Mouse (Mus musculus) kidney, adult 9 months (tissue): ENCODE results near the gene Fam83f.
A peak's percentile ranks its signal among the peaks of the same experiment; 100 is the strongest.

Experiments
- DNase-seq: peaks from one replicate; pipeline ENCODE4 v3.0.0; 2022

Fam83f gene

DNA sequence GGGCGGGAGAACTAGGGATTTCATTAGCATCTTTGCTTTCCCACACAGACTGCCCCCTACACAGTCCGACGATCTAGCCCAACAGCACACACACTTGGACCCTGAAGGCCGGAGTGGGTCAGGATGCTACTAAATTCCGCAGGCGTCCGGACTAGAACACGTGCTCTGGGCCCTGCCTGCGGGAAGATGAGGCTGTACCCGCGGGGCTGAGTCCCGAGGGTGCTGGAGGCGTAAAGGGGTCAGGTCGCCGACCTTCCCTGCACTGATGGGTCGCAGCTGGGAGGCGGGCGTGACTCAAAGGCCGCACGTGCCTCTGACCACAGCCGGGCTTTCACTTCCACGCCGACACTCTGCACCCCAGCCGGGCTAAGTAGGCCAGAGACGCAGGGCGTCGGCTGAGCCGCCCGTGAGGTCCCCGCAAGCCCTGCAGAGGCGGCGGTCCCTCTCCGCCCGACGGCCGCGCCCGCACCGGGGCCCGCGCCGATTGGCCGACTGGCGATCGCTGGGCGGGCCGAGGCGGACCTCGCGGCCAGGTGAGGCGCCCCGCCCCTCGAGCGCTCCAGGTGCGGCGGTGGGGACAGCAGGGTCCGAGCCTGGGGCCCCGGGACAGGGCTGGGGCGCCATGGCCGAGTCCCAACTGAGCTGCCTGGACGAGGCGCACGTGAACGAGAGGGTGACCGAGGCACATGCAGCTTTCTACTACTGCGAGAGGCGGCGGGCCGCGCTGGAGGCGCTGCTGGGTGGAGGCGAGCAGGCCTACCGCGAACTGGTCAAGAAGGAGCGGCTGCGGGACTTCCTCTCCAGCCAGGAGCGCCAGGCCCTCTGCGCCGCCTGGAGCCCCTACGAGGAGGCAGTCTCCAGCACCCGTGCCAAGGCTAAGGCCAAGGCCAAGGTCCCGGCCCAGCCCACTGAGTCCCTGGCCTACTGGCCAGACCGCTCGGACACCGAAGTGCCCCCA, at the start of gene Fam83f:
Gene Fam83f, plus strand, starts transcription at position 553 of the 958 bp plus-strand sequence.
- DNase-seq: peak; percentile 55

DNA sequence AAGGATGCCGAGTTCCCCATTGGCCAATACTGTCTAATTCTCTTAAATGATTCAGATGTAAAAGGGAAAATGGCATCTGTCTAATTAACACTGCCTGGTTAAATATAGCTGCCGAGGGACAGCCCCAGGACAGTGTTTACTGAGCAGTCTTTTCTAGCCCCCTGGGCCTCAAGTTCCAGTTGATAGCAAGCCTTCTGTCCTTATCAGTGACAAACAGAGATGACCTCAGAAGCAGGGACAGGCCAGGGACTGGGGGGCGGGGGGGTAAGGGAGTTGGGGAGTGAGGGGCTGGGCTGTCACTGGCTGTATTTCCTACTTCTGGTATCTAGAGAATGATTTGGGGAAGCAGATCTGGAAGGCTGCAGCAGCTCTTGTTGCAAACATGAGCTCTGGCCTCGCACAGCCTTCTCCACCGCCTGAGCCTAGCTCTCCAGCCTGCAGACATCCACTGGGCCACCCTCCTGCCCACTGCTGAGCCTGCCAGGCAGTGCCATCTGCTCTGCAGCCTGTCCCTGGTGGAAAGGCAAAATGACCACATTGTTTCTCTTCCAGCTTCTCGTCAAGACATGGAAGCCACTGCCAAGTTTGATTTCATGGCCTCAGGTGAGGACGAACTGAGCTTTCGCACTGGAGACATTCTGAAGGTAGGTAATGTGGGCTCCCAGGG, 48.3 kb upstream of the Fam83f start:
- DNase-seq: no peak

DNA sequence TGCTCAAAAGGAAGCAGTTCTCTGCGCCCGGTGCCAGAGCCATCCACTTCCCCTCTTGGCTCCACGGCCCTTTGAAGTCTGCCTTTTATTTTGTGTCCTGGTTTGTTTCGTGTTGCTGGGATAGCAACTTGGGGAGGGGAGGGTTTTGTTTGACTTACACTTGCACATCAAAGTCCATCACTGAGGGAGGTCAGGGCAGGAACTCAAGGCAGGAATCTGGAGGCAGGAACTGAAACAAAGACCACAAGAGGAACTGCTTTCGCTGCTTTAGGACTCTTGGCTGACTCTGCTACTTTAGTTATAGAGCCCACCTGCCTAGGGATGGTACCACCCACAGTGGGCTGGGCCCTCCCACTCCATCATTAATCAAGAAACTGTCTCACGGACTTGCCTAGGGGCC, 45.2 kb upstream of the Fam83f start:
- no peak for DNase-seq

DNA sequence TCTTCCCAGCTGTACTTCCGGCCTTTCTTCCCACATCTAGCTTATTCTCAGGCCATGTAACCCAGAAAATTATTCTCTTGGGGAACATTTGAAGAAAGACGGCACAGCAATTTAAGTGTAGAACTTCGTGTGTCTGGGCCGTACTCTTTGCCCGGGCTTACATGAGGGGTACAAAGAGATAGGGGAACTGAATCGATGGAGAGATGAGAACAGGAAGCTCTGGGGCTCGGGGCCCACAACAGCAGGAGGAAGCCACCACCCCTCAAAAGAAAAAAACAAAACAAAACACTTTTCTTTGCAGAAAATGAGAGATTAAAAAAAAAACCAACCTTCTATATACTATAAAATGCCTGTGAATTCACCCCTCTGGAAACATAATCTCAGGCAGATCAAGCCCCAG, 41.5 kb upstream of the Fam83f start:
- no peak for DNase-seq

DNA sequence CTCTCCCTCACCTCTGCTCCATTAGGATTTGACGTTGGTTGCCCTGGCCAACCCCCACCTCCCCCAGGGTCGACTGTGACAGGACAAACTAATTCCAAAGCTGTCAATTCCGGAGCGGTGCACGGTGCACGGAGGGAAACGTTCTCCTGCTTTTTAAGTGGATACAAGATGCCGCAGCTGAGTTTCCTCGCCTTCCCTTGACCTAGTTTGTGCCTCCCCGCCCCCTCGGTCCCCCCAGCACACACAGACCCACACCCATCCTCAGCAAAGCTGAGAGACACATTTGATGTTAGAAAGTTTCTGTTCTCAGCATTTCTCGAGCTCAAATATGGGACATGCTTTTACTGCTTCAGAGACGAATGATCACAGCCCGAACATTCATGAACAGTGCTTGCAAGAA, 40.9 kb upstream of the Fam83f start:
- DNase-seq: no peak

DNA sequence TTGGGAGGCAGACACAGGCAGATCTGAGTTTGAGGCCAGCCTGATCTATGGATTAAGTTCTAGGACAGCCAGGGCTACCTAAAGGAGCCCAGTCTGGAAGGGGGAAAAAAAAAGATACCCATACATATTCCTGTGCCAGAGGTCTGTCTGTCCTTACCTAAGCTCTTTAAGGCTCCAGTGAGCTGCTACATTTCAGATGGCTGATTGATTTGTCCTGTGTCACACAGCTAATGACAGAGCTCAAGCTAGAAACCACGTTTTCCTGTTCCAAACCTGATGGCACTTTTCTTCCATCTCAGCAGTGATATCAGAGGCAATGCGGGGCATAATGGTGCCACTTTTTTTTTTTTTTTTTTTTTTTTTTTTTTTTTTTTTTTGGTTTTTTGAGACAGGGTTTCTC, 40.3 kb upstream of the Fam83f start:
- DNase-seq: no peak

DNA sequence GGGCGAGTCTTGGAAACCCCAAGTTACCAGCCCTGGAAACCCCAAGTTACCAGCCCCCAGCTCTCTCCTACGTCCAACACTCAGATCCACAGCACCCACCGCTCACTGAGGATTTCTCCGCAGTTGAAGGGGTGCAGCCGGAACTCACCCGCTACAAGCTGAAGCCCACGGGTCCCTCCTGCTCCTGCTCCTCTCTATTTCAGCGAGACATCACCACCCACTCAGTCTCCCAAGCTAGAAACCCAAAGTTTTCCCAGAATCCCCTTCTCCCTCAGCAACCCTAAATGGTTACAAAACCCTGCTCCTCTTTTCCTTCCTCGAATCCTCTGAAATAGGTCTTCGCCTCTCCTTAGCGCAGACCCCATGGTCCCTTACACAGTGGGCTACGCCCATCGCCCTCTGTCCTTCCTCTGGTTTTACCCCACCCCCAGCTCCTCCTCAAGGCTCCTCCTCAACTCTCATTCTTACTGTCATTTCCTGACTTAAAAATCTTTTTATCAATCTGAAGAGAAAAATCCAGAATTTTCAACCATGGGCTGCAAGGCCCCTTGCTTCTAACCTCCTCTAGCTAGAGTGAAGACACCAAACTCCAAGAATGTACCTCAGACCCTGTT, 39.3 kb upstream of the Fam83f start:
- DNase-seq: no peak

DNA sequence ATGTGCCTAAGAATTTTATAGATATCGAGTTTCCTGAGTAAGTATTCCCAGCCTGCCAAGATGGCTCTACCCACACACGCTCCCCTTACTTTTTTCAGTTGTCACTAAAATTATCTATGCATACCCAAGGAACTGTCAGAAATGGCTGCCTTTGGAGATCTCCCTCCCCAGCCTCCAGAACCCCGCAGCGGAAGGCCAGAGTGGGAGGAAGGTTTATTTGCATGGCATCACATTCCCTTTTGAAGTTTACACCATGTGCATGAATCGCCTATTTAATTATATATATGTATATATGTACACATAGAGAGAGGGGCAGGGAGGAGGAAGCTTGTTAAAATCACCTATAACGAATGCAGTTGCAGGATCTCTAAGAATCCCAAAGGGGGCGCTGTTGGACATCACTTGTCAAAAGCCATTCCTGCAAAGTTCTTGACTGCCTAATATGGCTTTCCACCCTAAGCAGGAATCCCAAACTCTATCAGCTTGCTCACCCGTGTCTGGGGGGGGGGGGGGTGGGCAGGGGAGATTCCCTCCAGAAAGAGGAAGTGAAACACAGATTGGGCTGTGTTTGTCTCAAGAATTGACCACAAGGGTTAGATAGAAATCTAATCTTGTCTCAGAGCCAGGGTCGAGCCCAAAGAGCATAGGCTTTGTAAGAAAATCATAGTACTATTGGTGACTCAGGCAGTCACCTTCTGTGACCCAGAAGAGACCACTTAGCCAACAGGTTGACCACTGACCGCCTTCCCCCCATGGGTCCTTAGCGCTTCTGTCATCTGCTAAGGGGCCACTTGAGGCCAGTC, 37.1 kb upstream of the Fam83f start:
- DNase-seq: peak; percentile 59

DNA sequence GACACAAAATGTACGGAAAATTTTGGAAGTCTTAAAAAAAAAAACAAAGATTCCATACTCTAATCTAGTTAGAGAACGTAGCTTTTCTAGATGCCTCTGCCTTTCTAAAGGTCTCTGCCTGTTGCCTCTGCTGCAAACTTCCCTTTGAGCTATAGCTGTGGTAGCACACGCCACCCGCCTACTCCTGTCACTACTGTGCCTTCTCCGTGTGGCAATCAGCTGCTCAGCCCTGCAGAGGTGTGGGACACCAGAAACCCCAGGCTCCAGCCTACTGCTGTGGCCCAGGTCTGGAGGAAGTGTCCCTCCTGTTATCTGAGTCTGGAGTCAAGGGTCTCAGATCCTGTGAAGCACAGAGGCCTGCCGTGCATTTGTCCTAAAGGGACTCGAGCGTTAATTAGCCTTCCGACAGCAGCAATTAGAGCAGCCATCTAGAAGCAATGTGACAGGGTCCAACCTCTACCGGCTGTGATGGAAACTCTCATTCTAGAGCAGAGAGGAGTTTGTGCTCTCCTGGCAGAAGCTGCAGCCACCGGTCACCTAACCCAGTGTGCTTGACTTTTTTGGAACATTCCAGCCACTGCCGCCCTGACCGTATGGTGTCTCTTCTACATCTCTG, 34.8 kb upstream of the Fam83f start:
- DNase-seq: no peak

DNA sequence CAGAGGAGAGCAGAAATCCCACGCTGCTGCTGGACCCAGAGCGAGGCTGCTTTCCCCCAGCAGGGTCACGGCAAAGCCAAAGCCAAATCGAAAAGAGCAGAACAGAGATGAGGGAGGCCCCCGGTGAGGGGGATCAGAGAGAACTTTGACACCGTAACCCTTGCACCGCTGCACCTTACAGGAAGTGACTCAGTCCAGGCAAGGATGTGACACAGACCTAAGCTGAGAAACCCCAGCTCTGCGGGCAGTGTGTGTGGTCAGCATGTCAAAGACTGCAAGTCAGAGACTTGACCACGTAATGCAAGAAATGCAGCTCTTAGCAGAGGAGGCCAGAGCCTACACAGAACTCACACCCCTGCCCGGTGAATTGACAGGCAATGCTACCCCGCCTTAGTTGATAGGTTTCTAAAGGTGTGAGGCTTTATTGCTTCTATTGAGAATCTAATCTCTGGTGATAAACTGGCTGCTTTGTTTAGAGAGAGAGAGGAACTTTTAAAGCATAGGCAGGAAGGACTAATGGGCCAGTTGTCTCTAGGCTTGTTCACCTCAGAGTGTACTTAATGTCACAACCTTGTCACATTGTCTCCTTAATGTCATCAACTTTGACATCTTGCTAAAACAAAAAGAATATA, 32.5 kb upstream of the Fam83f start:
- DNase-seq: no peak

DNA sequence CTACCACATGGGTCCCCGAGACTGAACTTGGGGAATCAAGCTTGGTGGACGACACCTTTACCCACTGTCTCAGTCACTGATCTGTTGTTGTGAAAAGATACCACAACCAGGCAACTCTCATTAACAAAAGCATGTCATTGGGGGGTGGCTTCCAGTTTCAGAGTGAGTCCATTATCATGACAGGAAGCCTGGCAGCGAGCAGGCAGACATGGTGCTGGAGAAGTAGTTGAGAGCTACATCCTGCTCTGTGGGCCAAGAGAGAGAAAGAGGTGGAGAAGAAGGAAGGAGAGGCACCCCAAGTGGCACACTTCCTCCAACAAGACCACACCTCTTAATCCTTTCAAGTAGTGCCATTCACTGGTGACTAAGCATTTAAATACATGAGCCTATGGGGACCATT, 31.8 kb upstream of the Fam83f start:
- DNase-seq: no peak

DNA sequence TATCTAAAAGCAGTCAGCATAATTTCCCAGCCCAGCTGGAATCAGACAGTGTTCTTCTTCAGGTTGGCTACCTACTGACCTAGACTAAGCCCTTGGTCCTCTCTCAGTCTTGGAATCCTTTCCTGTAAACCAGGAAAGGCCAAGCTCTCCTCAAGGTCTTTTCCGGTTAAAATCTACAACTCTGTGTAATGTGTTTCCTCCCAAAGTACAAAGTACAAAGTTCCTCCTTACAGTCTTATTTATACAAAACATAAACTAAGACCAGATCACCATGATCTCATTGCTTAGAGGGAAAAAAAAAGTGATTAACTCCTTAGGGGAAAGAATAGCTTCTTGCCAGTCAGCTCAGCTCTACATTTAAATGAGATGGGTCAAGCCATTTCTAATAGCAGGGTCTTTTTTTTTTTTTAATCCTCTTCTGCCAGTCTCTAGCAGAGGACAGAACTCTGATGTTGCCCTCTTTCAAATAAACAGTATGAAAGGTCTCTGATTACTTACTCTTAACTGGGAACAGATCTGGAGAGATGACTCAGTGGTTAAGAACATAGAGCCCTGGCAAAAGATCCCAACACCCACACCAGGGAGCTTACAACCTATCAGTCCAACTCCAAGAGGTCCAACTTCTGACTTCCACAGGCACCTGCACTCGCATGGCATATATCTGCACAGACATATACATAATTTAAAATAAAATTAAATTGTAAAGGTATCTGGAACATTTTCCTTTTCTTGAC, 29.8 kb upstream of the Fam83f start:
- DNase-seq: no peak

DNA sequence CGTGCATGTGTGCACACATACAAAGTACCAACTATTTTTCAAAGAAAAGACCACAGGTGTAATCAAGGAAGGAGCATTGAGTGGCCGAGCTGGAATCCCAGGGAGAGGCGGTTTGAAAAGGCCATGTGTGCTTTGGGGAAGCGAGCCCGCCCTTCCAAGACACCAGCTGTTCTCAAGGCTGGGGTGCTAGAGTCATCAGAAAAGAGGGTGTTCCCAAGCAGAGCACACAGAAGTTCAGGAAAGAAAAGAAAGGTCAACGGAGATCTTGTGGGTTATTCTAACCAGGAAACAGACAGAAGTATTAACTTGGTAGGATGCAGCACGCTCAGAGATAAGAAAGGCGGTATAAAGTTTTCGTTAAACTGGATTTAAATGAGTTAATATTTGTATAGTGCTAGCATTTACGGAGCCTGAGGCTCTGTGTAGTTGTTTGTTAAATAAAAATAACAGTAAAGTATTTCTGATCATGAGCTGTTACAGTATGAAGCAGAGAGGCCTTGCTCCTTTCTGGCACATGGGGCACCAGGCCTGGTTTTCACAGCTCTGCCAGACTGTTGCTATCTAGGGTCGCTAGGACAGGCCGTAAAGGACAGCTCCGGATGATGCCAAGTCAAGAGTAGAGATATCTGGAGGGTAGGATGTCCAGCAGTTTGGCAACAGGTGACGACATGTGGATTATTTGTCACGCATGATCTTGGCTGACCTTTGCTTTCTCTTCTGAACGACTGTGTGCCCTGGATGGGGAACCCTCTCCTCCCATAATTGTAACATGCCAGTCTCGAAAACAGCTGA, 26.4 kb upstream of the Fam83f start:
- no peak for DNase-seq

DNA sequence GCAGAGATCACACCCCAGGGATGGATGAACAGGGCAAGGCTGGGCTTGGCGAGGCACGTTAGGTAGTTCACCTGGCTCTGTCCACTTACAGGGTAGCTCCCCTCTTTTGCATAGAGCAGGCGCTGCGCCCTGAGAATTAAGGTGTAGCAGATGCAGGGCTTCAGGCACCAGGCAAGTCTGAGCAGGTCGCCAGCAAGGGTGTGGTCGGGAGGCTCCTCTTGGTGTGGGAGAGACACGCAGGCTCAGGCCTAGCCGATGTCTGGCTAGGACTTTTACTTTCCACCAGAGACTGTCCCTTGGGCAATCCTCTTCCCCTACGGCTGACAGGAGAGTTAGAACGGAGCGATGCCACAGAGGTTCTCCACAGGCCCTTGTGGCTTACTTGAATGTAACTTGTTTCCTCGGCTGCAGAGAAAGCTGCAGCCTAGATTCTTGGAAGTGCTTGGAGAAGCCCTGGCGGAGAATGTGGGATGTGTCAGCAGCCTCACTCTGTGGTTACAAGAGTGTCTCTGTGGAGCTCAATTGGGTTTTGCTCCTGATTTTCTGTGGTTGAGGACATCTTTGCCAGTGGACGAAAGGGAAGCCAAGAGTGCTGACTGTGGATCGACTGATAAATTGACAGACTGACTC, 22.6 kb upstream of the Fam83f start:
- DNase-seq: no peak

DNA sequence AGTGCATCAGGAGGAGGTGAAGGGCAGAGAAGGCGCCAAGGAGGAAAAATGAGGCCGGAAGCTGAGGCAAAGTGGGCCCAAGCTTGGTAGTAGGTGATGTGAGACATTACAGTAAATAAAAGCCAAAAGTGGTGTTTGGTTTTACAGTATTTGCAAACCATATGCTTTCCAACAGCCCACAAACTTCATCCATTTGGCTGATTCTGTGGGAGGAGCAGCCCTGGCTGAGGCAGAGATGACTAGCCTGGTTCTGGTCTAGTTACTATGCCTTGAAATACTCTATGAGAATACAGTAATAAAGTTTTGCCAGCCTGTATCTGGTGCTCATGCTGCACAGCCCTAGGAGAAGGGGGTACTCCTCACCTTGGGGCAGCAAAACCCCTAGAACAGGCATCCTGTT, 21.2 kb upstream of the Fam83f start:
- DNase-seq: no peak

DNA sequence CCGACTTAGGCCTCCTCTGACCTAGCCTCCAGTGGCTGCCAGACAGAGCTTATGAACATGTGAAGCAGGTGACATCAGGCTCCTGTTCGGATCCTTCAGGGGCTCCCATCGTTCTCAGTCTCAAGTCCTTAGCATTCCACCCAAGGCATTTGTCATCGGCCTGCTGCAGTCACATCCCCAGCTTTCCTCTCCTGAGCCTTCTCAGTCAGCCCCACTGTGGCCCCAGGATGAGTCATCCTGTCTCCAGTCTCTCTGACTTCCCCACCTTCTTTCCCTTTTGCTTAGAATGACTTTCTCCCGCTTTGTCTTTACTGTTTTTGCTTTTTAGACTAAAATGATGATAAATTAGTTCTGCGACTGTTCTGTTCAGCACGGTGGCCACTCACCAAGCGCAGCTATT, 17.8 kb upstream of the Fam83f start:
- no peak for DNase-seq

DNA sequence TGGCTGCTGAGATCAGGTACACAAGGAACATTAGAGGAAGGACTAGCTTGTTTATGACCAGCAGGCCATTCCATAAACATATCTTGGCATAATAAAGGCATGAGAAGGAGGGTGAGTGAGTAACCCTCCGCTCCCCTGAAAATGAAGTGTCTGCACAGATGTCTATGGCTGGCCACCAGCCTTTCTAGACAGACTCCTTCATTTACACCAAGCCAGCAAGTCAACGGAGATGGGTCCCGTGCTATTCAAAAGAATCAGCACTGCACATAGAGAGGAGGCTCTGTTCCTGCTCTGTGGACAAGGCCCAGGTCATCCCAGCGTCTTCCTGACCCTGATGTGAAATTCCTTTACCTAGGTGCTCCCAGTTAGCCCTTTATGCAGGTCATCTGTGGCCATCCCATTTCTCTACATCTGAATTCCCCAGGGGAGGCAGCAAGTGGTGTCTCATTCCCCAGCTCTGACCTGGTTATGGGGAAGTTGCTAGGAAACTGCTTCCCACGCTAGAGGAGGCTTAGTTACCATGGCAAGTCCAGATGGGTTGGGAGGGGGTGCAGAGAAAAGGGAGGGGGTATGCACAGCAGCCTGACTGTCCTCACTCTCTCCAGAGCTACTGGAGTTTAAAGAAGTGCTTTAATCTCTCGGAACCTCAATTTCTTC, 12.7 kb upstream of the Fam83f start:
- no peak for DNase-seq

DNA sequence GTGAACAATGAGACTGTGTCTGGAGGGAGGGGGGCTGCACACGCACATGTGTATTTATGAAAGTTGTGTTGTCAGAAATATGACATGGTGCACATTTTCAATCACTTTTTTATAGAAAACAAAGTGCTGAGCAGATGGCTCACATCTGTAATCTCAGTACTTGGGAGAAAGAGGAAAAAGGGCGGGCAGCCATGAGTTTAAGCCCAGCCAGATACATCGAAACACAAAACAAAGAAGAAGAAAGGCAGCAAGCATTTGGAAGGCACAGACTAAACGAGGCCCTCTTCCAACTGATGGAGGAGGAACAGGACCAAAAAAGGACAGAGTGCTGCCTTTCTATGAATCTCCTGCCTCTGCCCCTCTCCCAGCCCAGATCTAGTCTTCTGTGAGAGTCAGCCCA, 10.7 kb upstream of the Fam83f start:
- DNase-seq: no peak

DNA sequence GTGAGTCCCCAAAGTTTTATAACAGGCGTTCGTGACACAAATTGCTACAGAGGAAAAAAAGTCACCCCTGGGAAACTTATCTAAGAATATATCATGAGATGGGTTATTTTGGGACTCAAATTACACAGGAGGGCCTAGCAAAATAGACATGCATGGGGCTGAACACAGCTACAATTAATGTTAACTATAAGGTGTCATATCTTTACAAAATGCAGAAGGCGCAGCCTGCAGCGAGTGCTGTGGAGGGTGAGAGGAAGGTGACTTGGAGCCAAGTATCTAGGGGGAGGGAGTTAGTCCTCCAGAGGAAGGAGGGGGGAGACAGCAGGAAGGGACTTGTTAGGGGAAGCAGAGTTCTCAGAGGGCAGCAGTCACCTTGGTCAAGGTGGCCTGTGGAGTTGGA, 7.2 kb upstream of the Fam83f start:
- DNase-seq: no peak
